Mouse (Mus musculus) forebrain, embryonic 13.5 days (tissue): ENCODE results near the gene Gldc. TPM values are rescaled to one million over a fixed set of nuclear protein-coding genes. Genes with fewer than 3 reads are reported as not detected.

ENCODE experiments used
- ATAC-seq: fragments of 200-750 bp; cut with Nextera tagmentation; 2 replicates; pipeline ENCODE4 v1.8.0; 2017
- H3K27ac ChIP-seq: fragments of 300-500 bp; sonication (generic); 2 replicates; pipeline ENCODE4 v1.5.1; 2015; ENCODE audit warnings: inconsistent platforms, mild to moderate bottlenecking, moderate library complexity
- H3K27me3 ChIP-seq: fragments of 300-500 bp; sonication (generic); 2 replicates; pipeline ENCODE4 v1.6.1; 2015; ENCODE audit warnings: mild to moderate bottlenecking, inconsistent platforms
- H3K36me3 ChIP-seq: fragments of 300-500 bp; sonication (generic); 2 replicates; pipeline ENCODE4 v1.6.1; 2015; ENCODE audit warnings: mild to moderate bottlenecking, inconsistent platforms; ENCODE audit not compliant: poor library complexity, severe bottlenecking
- H3K4me1 ChIP-seq: fragments of 300-500 bp; sonication (generic); 2 replicates; pipeline ENCODE4 v1.6.1; 2015; ENCODE audit warnings: inconsistent platforms
- H3K4me2 ChIP-seq: fragments of 300-500 bp; sonication (generic); 2 replicates; pipeline ENCODE4 v1.6.1; 2015; ENCODE audit warnings: inconsistent platforms, mild to moderate bottlenecking, moderate library complexity
- H3K4me3 ChIP-seq: fragments of 300-500 bp; sonication (generic); 2 replicates; pipeline ENCODE4 v1.5.1; 2015; ENCODE audit warnings: mild to moderate bottlenecking, inconsistent platforms
- H3K9ac ChIP-seq: fragments of 300-500 bp; sonication (generic); 2 replicates; pipeline ENCODE4 v1.6.1; 2015; ENCODE audit warnings: mild to moderate bottlenecking, inconsistent platforms
- H3K9me3 ChIP-seq: fragments of 300-500 bp; sonication (generic); replicated peaks from 2 replicates; pipeline ENCODE4 v1.6.1; 2016; ENCODE audit warnings: inconsistent platforms
- WGBS: fragments of 180-500 bp; shearing (Covaris S2); methylation state at CpG from one replicate; pipeline ENCODE4 v1.1.7; 2015; 5-methylcytosine and 5-hydroxymethylcytosine counted together
- polyA plus RNA-seq: library from polyadenylated mRNA; unstranded; fragments of >200 nt; fragmentation: Nextera tagmentation; extraction: Ambion mirVana; gene quantifications from 2 replicates; pipeline ENCODE4 v1.2.1, GENCODE M21; 2015

The Gldc gene
- polyA plus RNA-seq, 1 experiment from 2014 or later, result 23.5 TPM

DNA sequence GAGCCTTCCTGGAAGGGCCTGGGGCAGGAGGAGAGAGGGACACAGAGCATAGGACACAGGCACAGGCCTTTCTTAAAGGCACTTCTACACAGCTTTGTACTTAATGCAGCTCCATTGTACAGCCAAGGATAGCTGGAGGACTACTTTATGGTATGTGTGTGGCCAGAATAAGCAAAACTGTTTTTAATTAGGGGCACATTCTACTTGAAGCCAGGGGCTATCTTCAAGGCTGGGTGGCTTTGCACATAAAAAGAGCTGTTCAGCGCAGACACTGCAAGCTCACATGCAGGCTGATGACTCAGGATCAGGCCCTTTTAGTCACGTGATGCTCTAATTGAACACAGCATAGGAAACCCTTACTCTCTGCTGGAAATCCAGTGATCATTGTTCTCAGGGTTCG lies 79.0 kb downstream of the Gldc start:
- WGBS, result 14% methylated on average over 3 of the region's 3 CpGs
- peak overlapping the region; percentile 1; the same call in 1 of the 2 replicates for H3K9ac ChIP-seq

DNA sequence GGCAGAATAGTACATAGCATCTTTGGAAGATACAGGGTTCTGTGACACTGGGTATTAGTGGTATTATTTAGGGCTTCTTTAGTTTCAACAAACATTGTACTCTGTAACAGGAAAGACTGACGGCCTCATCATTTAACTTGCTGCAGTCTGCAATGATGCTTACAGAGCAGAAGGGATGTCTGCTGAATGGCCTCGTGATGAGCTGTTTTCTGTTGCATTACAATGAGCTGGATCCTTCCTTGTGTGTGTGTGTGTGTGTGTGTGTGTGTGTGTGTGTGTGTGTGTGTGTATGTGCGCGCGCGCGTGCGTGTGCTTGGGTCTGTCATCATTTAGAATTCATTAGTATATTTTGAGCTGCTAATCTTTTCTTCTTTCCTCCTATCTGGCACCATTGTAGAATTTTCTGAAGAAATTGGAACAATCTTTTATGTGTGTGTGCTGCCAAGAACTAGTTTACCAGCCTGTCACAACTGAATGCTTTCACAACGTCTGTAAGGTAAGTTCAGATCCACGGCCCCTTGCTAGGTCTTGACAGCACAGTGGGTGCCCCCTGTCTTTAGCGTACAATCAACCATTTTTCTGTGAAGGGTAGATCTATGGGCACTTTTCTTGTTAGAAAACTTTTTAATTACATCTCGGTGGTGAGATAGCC lies 83.5 kb downstream of the Gldc start:
- H3K9ac ChIP-seq, result no peak overlapping the region
- H3K36me3 ChIP-seq, result peaks cover 89% of the 10 kb centered on the region
- no peak overlapping the region for H3K4me3 ChIP-seq
- peaks cover 7% of the 10 kb centered on the region; the same call in 1 of the 2 replicates for H3K4me1 ChIP-seq
- no peaks in the 10 kb centered on the region for H3K9me3 ChIP-seq
- no peak overlapping the region for H3K4me2 ChIP-seq
- H3K27me3 ChIP-seq, result no peaks in the 10 kb centered on the region
- H3K27ac ChIP-seq, result no peak overlapping the region; the same call in 1 of the 2 replicates
- peak; percentile 55; the same call in 1 of the 2 replicates for ATAC-seq
- 77% methylated on average over 12 of the region's 12 CpGs for WGBS

More for the DNA sequence above, 79.0 kb downstream of the Gldc start:
- peak overlapping the region; percentile 36 for H3K27ac ChIP-seq
- H3K4me3 ChIP-seq, result no peak overlapping the region
- peaks cover 97% of the 10 kb centered on the region for H3K36me3 ChIP-seq
- peaks cover 11% of the 10 kb centered on the region; the same call in 1 of the 2 replicates for H3K4me1 ChIP-seq
- no peaks in the 10 kb centered on the region for H3K9me3 ChIP-seq
- H3K27me3 ChIP-seq, result no peaks in the 10 kb centered on the region
- H3K4me2 ChIP-seq, result no peak overlapping the region
- peak; percentile 52 for ATAC-seq

DNA sequence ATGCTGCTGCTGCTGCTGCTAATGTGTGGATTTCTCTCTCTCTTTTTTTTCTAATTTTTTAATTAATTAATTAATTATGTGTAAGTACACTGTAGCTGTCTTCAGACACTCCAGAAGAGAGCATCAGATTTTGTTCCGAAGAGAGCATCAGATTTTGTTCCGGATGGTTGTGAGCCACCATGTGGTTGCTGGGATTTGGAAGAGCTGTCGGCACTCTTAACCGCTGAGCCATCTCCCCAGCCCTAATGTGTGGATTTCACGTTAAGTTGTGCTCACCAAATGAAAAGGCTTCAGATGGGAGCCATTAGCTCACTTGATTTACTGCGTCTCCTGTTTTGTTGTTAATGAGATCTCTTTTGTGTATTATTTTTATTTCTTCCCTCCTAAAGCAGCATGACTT lies 85.1 kb downstream of the Gldc start:
- Histone ChIP-seq H3K27ac (no peak overlapping the region), H3K4me3 (no peak overlapping the region), H3K4me2 (no peak overlapping the region), H3K9ac (no peak overlapping the region), H3K27me3 (no peaks in the 10 kb centered on the region), H3K36me3 (peaks cover 87% of the 10 kb centered on the region), H3K4me1 (no peaks in the 10 kb centered on the region), H3K9me3 (no peaks in the 10 kb centered on the region)
- no peak for ATAC-seq
- 77% methylated on average over 6 of the region's 6 CpGs for WGBS

DNA sequence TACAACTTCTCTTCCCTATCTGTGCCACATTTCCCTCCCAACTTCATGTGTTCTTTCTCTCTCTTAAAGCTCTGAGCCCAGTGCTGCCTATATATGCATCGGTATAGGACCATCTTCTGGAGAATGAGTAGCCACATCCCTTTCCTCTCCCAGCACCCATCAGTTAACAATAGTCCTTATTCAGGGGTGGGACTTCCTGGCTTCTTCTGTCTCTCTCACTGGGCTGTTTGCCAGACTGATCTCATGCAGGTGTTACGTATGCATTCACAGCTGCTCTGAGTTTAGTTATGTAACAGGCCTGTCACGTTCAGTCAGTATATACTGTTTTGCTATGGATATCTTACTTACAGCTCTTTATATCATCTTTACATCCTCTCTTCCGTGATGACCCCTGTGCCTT lies 109.4 kb downstream of the Gldc start:
- Histone ChIP-seq H3K4me1 (peaks cover 5% of the 10 kb centered on the region; the same call in 1 of the 2 replicates), H3K9me3 (no peaks in the 10 kb centered on the region), H3K27me3 (no peaks in the 10 kb centered on the region), H3K4me2 (no peak overlapping the region), H3K36me3 (0 out of 2 replicates have a peak, but pooled peaks cover 5% of the 10 kb centered on the region), H3K27ac (no peak overlapping the region), H3K9ac (no peak overlapping the region), H3K4me3 (no peak overlapping the region)
- 73% methylated on average over 4 of the region's 4 CpGs for WGBS
- no peak for ATAC-seq

DNA sequence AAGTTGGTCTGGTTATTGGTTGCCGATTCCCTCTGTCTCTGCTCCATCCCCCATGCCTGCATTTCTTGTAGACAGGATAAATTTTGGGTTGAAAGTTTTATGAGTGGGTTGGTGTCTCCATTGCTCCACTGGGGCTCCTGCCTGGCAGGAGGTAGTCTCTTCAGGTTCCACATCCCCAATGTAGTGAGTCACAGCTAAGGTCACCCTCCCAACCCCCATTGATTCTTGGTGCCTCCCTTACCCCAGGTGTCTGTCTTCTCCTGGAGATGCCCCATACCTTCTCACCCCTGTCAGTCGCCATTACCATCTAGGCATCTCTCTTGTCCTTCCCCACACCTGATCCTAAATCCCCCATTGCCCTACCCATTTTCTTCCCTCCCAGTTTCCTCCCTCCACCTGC lies 121.0 kb downstream of the Gldc start:
- no peaks in the 10 kb centered on the region for H3K9me3 ChIP-seq
- H3K27ac ChIP-seq, result no peak overlapping the region
- peaks cover 12% of the 10 kb centered on the region for H3K36me3 ChIP-seq
- no peak overlapping the region for H3K9ac ChIP-seq
- 100% methylated on average over 2 of the region's 2 CpGs for WGBS
- no peak overlapping the region for H3K4me2 ChIP-seq
- no peak overlapping the region for H3K4me3 ChIP-seq
- H3K4me1 ChIP-seq, result no peaks in the 10 kb centered on the region
- no peaks in the 10 kb centered on the region for H3K27me3 ChIP-seq
- ATAC-seq, result no peak

DNA sequence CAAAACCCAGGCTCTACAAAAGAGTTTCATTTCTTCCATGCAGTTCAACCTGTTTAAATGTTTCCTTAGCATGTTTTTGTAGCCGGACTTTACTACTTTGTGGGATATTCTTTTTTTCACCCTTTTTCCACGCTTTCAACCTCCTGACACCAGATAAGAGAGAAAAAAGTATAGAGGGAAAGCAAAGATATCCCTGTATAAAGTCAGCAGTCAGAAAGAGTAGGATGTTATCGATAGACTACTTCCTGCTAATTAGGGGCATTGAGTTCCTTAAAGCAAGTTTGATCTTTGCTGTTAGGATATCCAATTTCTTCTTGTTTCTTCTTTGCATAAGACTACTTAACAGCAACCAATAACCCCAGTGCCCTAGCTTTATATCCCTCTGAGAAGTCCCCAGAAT lies 123.8 kb downstream of the Gldc start:
- 0 out of 2 replicates have a peak, but pooled peaks cover 3% of the 10 kb centered on the region for H3K9me3 ChIP-seq
- H3K9ac ChIP-seq, result no peak overlapping the region
- ATAC-seq, result no peak
- 94% methylated on average over 3 of the region's 3 CpGs for WGBS
- H3K27ac ChIP-seq, result no peak overlapping the region
- H3K4me2 ChIP-seq, result no peak overlapping the region
- no peak overlapping the region for H3K4me3 ChIP-seq
- no peaks in the 10 kb centered on the region for H3K4me1 ChIP-seq
- peaks cover 28% of the 10 kb centered on the region for H3K36me3 ChIP-seq
- no peaks in the 10 kb centered on the region for H3K27me3 ChIP-seq

DNA sequence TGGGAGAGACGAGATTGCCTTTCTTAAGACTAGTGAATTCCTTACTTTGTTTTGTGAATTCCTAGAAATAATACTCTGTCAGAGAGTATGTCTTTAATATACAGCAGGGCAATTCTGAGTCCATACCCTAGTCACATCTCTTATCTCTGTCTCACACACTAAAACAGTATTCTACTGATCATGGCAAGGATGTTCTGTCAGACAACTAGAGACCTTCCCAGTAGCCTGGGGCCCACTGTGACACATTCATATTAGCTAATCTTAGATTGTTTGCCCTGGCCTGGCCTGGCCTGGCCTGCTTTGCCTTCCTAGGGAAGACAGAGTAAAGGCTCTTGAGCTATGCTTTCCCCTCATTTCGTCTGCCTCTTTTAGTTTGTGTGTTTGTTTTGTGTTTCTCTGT lies 124.6 kb downstream of the Gldc start:
- Histone ChIP-seq H3K27me3 (no peaks in the 10 kb centered on the region), H3K9me3 (0 out of 2 replicates have a peak, but pooled peaks cover 3% of the 10 kb centered on the region), H3K36me3 (peaks cover 30% of the 10 kb centered on the region), H3K9ac (no peak overlapping the region), H3K4me2 (no peak overlapping the region), H3K4me3 (no peak overlapping the region), H3K27ac (no peak overlapping the region), H3K4me1 (no peaks in the 10 kb centered on the region)
- WGBS, result 87% methylated on average over 2 of the region's 2 CpGs
- ATAC-seq, result no peak

Other genes starting within 250 kb of the Gldc start
- not detected in 2 replicates for gene Trpd52l3, start 171.6 kb downstream of the Gldc start, polyA plus RNA-seq
- 73.6 and 73.8 TPM in 2 replicates for gene Uhrf2, start 144.9 kb downstream of the Gldc start, polyA plus RNA-seq
- not detected in 2 replicates for gene Mbl2, start 57.5 kb upstream of the Gldc start, polyA plus RNA-seq